Mouse (Mus musculus): Measurements from ENCODE around the gene Furin. TPM values are rescaled to one million over a fixed set of nuclear protein-coding genes. Genes with fewer than 3 reads are reported as not detected.

The Furin gene
- total RNA-seq, 1 experiment from 2014 or later = 157 TPM

DNA sequence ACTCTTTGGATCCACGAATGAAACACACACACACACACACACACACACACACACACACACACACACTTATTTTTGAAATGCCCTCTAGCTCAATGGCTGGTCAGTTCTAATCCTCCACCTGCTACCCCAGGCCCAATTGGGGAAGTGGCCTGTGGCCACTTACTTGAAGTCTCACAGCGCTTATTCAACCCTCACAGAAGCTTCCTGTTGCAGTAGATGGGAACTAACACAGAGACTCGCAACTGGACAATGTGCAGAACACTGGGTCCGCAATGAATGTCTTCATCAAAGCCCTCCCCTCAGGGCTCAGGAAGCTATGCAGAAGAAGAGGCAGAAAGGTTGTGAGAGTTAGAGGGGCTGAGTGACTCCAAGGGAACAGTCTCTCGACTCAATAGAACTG, 22.5 kb upstream of the Furin start:
- no peak for DNase-seq

- no peak for DNase-seq
Measured at GRCm38 (mm10) chr7:80426363-80426762, 21.1 kb upstream of the Furin start.

DNA sequence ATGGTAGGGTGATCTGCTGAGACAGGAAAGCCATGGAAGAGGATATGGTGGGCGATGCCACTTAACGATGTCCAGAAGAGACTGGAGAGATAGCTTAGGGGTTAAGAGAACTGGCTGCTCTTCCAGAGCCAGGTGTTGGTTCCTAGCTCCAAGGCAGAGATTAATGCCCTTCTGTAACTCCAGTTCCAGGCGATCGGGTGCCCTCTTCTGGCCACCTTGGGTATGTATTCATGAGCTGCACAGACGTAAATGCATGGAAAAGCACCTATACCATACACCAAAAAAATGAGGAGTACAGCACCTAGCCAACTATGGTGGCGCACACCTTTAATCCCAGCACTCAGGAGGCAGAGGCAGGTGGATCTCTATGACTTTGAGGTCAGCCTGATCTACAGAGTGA, 19.5 kb upstream of the Furin start:
- DNase-seq = no peak

DNA sequence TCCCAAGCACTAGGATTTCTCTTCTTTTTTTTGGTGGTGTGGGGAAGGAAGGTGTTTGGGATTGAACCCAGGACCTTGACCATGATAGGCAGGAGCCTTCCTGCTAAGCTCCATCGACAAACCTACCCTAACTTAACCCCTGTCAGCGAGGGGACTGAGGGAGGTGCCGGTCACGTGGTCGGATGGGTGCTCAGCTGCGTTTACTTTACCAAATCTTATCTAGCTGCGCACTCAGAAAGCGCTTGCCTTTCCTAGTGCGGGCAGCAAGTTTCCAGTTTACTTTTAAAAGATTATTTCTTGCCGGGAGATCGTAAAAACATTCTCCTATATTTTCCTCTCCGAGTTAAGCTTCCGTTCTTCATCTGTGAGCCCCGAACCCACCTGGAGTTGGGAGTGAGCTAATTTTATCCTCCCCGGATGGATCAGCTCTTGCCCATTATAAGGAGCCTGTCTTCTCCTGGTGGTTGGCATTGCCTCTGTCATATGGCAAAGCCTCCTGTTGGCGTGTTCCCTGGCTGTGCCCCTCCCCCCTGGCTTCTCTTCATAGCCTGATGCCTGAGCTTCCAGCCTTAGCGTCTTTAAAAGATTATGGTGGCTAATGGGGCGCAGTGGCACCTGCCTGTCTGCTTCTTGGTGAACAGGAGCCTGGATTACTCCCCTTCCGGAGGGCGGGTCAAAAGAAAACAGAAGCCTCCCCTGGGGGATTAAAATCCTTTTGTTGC, 17.7 kb upstream of the Furin start:
- no peak for DNase-seq

GRCm38 (mm10) chr7:80421576-80421975, 16.3 kb upstream of the Furin start:
- no peak for DNase-seq

DNA sequence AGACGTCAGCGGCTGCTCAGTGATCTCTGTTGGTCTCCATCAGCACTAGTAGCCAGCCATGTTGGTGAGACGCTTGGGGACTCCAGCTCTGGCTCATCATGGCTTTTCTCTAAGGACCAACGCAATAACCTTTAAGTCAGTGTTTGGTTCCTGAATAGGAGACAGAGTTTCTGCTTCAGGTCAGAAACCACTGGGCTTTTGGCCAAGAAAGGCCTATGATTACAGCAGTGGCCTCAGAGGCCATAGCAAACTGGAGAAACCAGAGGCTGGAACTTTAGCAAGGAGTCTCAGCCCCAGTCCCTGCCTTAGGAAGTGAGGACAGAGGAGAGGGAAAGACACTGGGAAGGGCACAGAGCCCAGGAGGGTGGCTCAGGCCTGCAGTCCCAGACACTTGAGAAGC, 15.3 kb upstream of the Furin start:
- DNase-seq = no peak

DNA sequence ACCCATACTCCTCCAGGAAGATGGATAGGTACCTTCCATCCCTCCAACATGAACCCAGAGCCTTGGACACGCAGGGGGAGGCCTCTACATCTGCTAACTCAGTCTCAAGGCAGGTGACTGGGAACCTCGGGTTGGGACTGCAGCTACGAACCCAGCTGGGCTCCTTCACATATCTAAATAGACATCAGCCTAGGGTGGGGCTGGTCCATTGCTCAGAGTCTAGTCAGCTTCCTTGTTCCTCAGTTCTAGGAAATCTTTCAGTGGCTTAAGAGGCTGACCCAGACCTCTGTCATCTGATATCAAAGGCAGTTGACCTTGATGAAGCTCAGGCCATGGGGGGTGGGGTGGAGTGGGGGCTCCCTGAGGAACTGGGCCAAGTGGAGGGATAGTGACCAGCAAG, 14.0 kb upstream of the Furin start:
- no peak for DNase-seq

- no peak for DNase-seq
Measured at GRCm38 (mm10) chr7:80418036-80418435, 12.8 kb upstream of the Furin start.

DNA sequence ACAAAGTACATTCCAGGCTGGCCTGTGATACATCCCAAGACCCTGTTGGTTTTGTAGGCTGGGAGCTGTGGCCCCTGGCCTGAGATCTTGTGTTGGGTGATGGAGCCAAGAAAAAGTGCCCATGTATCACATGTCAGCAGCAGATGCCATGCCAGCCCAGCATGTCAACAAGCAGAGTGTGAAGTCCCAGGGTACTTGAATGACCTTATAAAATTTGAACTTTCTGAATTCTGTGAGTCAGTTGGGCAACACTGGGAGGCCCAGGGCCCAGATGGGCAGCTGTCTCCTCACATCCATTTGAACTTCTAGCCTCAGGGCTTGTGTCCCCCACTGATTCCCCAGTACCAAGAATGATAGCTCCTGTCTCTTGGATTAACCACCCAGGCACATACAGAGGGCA, 12.4 kb upstream of the Furin start:
- DNase-seq = no peak

DNA sequence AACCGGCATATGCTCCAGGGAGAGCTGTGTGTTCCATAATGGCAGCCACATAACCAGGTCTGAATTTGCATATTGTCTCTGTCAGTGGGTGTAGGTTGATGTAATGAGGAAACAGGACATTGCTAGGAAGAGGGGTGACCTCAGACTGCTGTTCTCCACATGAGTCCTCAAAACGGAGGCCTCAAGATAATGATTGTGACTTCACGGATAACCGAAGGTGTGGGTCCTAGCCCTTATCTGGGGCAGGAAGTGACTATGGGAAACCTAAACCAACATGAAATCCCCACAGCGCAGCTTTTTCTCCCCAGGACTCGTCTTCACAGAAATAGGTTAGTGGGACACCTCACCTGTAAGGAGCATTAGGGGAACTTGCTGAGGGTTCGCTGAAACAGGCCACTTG, 11.7 kb upstream of the Furin start:
- no peak for DNase-seq

GRCm38 (mm10) chr7:80414303-80414855, 9.1 kb upstream of the Furin start:
- no peak for DNase-seq

DNA sequence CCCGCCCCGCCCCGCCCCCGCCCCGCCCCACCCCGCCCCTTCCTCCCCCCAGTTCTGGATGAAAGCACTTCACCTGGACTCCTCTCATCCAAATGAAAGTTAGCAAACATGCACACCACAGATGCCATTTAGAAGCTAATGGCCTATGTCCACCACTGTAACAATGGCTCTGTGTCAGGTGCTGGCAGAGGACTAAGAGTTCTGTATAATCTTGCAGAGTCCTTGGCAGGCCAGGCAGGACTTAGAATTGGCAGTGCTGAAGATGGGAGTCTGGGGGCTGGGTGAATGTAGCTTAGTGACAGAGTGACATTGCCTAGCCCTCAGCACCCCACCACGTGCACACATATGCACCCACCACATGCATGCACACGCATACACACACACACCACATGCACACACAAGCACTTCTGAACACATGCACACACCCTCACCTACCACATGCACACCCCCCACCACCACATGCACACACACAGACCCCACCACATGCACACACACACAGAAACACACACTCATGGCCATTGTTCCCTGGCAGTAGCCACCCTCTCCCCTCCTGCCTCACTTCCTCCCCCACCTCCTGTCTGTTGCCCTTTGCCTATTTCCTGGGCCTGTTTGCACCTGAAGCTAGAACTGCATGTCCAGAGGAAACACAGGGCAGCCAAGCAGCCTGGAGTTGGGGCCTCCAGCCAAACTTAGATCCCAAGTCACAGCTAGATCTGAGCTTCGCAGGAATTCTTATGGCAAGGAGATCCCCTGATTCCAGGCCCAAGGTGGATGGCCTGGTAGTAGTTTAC, 8.5 kb upstream of the Furin start:
- DNase-seq = no peak

DNA sequence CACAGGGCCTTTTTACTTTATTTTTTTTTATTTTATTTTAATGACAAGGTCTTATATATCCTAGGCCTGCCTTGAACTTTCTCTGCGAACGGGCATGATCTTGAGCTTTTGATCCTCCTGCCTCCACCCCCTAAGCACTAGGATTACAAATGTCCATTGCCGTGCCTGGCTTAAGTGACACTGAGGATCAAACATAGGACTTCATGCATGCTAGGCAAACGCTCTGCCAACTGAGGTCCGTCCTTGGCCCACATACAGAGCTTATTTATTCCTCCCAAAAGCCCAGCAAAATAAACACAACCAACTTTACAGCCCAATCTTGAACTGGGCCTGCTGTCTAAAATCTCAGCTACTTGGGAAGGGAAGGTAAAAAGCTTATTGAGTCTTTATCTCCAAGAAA, 7.5 kb upstream of the Furin start:
- DNase-seq = no peak

GRCm38 (mm10) chr7:80412279-80412678, 7.0 kb upstream of the Furin start:
- DNase-seq = no peak

- DNase-seq = no peak
Measured at GRCm38 (mm10) chr7:80410380-80410779, 5.1 kb upstream of the Furin start.

DNA sequence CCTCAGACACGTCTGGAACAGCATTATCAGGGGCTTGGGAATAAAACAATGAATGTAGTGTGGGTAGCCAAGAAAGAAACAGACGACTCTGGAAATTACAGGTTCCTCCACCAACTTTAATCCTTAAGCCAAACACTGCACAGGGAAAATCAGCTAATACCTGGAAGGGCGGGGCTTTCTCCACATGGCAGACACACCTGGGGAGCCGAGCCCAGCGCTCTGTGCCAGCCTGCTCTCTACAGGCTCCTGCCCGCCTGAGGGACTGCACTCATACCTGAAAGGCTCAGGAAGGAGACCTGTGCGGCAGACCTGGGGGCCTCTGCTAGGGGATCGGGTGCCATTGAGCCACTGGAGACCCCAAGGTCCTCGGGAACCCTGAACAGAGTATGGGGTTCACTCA, 2.5 kb upstream of the Furin start:
- no peak for DNase-seq

- DNase-seq = no peak
Measured at GRCm38 (mm10) chr7:80406186-80406585, 950 bp upstream of the Furin start.

DNA sequence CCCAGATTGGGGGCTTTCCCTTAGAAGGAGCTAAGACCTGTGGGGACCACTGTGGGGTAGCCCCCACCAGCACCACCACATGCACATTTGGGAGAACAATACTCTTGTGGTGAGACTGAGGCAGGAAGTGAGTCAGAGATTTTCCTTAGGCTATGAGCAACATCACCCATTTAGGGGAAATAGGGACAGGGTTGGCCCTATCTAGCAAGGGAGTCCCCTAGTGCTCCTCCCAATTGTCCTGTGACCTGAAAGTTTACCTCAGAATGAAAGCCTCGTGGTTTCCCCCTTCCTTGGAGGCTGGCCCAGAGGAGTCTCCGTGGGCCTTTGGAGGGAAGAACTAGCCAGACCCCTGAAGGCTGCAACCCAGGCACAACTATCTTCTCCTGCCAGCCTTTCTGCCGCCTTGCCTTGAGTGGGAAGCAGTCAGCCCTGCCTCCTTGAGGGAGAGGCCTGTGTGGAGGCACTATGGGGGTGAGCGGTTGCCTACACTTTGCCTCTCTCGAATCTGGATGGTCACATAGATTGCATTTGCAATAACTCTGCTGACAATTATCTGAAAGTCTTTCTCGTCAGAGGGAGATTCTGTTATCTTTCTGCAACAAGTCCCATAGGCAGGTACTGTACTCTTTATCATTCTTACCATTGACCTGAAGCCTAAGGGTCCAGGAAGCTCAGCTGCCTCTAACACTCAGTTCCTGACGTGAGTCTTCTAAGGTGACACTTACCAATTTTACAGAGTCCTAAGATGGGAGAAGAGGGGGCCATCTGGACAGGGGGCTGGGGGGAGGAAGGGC, 938 bp downstream of the Furin start:
- no peak for DNase-seq

- DNase-seq = peak; percentile 73
Measured at GRCm38 (mm10) chr7:80403551-80403950, 1.7 kb downstream of the Furin start.

- peak; percentile 83 for DNase-seq
Measured at GRCm38 (mm10) chr7:80402651-80403321, 2.5 kb downstream of the Furin start.

- peak; percentile 58 for DNase-seq
Measured at GRCm38 (mm10) chr7:80401860-80402641, 3.2 kb downstream of the Furin start.
